Mouse (Mus musculus) MEL-GATA-1-ER (cell line): ENCODE results near the gene Gdf3.
"Not testable (repeated sequence)": the region's sequence is repeated elsewhere in the genome, so short reads cannot be mapped to it uniquely, and the experiment has no call there.

Source experiments
- DNase-seq: peaks from one replicate; pipeline ENCODE4 v3.0.0-alpha.2; 2012; ENCODE audit warnings: low read depth; ENCODE audit errors: extremely low read depth

The Gdf3 gene

DNA sequence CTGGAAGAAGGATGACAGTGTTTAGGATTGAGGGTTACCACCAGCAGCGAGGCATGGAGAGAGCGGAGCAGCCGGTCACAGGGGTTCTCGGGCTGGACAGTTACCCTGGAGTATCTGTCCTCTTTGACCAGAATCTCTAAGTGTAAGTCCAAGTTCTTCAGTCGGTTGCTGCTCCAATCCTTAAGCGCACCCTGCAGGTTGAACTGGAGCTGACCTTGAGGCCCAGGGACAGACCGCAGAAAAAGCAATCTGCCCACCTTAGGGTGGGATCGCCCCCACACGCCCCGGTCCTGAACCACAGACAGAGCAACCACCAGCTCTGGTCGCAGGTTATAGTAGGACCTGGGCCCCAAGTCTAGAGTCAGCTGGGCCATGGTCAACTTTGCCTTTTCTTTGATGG, 3.2 kb downstream of the Gdf3 start:
- no peak for DNase-seq

DNA sequence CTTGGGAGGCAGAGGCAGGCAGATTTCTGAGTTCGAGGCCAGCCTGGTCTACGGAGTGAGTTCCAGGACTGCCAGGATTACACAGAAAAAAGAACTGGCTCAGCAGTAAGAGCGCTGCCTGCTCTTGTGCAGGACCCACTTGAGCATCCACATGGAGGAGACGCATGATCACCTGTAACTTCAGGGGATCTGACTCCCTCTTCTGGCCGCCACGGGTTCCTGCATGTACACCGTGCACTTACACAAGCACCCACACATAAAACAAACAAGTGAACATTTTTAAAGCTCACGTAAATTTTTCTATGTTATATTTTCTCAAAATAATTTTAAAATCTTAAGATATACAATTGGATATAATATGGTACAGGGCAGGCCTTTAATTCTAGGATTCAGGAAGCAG, 4.4 kb downstream of the Gdf3 start:
- DNase-seq: no peak

- no peak for DNase-seq
Observed at GRCm38 (mm10) chr6:122604260-122604659, 5.6 kb downstream of the Gdf3 start.

- no peak for DNase-seq
Observed at GRCm38 (mm10) chr6:122602992-122603322, 6.9 kb downstream of the Gdf3 start.

DNA sequence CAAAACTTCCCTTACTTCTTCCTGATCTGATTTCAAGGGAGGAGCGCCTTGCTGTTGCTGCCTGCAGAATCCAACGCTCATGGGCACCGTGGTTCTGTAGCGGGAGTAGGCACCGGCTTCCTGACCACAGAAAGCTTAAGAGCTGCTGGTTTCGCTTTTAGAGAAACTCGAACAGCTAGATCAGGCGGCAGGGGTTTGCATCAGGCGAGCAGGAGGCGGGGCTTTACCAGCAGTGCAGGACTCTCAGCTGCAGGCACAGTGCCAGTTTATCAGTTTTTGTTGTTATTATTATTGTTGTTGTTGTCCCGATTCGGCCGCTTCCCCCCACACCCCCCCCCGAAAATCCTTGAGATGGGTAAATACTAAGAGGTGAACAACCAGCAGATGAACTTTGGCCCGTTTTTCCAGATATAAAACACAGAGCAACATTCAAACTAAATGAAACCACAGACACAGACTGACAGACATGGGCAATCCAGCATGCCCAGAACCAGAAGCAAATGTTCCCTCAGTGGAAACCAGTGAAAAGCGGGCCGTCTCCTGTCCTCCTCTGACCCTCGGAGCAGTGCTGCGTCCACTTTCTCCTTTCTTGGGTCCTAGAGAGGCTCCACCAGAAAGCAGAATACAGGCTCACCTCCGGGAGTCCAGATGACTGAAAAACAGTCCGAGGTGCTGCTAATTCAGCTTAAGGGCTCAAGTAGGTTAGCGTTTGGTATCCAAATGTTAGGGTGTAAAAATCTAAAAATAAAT, 7.5 kb downstream of the Gdf3 start, which contains the start of gene Apobec1:
TSS of gene Apobec1 (minus strand) at position 203 of the 750 bp plus-strand sequence.
- peak; percentile 84 for DNase-seq

DNA sequence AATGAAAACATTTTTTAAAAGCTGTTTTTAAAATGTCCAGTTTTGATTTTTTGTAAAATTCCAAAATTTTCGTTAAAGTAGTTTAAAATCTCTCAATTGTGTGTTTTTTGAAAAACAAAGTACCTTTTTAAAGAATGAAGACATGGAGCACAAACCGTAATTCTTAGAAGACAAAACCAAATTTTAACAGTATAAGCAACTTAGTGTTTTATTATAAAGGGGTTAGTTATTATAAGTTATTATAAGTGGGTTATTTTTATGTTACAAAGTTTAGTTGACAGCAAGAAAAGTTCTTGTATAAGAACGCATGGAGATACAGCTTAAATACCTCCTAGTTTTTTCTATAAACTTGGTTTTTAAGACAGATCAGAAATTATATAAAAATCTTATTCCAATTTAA, 8.3 kb downstream of the Gdf3 start:
- DNase-seq: no peak

DNA sequence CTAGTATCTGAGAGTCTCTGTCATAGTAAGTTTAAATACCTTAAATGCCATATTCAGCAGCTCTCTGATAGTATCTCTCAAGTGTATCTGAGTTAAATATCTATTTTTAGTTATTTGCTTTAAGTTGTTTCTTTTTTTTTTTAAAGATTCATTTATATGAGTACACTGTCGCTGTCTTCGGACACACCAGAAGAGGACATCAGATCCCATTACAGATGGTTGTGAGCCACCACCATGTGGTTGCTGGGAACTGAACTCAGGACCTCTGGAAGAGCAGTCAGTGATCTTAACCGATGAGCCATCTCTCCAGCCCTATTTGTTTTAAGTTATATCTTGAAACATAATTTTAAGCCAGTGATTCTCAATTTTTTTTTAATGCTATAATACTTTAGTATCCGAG, 8.9 kb downstream of the Gdf3 start:
- DNase-seq: no peak

GRCm38 (mm10) chr6:122600066-122600646, 9.7 kb downstream of the Gdf3 start:
- DNase-seq: no peak

- no peak for DNase-seq
Observed at GRCm38 (mm10) chr6:122599054-122599737, 10.7 kb downstream of the Gdf3 start.

GRCm38 (mm10) chr6:122598436-122598835, 11.5 kb downstream of the Gdf3 start:
- DNase-seq: no peak

GRCm38 (mm10) chr6:122598014-122598413, 11.9 kb downstream of the Gdf3 start:
- DNase-seq: no peak

- DNase-seq: no peak
Observed at GRCm38 (mm10) chr6:122596608-122597007, 13.3 kb downstream of the Gdf3 start.

GRCm38 (mm10) chr6:122595637-122596036, 14.2 kb downstream of the Gdf3 start:
- no peak for DNase-seq

GRCm38 (mm10) chr6:122592905-122593304, 17.0 kb downstream of the Gdf3 start:
- DNase-seq: no peak

DNA sequence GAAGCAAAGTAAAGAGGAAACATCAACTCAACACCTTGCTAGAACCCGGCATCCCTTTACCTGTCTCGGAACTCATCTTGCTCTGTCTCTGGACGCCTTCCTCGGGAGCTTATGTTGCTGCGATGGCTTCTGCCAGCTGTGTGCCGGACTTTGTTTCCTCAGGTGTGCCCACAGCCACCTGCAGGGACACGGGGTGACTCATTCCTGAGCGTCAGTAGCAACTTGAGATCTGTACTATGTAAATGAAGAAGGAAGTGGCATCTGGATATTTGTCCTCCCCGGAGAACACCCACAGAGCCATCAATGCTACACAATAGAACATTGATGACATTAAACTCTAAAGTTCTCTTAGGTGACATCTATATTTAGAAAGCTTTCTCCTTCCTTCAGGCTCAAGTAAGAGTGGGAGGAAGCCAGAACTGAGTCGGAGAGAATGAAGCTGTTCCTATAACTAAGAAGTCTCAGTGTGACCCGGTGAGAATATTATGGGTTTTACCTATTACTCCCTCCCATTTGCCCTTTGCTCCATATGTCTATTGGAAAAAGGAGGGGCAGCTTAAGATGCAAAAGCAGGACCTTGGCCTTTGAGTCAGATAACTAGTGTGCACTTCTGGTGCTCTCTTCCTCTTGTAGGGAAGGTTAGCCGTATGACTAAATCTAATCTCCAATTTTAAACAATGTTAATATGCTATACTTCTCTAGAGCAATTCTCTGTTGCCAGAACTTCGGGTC, 18.7 kb downstream of the Gdf3 start:
- DNase-seq: no peak

DNA sequence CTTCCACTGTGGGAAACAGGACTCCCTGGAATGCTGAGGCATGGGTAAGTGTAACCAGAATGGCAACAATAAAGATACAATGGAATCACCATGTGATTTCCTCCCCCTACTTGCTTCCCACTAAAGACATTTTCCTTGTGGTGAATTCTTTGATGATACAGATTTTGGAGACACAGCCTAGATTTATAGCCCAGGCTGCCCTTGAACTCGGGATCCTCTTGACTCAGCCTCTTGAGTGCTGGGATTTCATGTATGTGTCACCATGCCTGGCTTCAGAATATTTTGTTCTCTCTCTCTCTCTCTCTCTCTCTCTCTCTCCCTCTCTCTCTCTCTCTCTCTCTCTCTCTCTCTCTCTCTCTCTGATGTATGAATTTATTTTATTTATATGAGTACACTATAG, 30.8 kb downstream of the Gdf3 start:
- DNase-seq: no peak

- no peak for DNase-seq
Observed at GRCm38 (mm10) chr6:122577030-122577429, 32.9 kb downstream of the Gdf3 start.

GRCm38 (mm10) chr6:122575037-122575436, 34.9 kb downstream of the Gdf3 start:
- DNase-seq: not testable (repeated sequence)

- DNase-seq: no peak
Observed at GRCm38 (mm10) chr6:122571617-122571959, 38.3 kb downstream of the Gdf3 start.

DNA sequence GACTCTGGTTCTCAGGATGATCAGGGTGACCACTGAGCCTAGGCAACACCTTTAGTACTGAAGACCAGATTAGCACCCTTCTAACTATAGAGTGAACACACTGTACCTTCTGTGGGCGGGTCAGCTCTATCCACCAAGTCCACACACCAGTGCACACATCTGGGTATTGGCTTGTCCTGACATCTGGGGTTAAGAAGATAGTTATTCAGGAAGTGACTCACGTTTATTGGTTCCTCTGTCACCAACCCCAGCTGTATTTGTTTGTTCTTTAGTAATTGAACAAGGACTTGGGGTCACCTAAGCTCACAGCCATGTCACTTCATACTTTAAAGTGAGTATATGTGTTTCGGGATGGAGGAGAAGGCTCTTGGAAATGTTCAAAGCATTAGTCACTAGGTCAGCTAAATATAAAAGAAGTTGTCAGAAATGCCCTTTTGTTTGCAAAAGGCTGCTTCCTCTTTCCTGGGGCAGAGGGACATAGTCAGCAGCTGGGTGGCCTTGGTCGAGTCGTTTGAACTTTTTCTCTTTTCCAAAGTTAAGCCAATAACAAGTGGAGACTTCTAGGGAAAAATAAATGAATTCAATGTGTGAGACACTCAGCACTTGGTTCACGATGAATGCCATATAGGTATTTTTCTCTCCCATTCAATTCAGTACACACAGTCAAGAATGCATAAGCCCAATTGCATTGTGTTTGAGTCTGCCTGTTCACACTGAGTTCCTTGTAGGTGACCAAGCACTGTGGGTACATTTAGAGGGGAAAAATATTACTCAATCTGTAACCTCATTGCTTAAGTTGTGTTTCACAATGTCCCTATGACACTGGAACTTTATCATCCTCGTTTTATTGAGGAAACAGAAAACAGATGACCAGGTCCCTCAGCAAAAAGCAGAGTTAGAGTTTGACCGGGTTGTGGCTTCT, 38.9 kb downstream of the Gdf3 start:
- DNase-seq: peak; percentile 66

- DNase-seq: no peak
Observed at GRCm38 (mm10) chr6:122569762-122570161, 40.1 kb downstream of the Gdf3 start.
